ENCODE assay signal across 8 mouse cellular contexts in the genomic region with DNA sequence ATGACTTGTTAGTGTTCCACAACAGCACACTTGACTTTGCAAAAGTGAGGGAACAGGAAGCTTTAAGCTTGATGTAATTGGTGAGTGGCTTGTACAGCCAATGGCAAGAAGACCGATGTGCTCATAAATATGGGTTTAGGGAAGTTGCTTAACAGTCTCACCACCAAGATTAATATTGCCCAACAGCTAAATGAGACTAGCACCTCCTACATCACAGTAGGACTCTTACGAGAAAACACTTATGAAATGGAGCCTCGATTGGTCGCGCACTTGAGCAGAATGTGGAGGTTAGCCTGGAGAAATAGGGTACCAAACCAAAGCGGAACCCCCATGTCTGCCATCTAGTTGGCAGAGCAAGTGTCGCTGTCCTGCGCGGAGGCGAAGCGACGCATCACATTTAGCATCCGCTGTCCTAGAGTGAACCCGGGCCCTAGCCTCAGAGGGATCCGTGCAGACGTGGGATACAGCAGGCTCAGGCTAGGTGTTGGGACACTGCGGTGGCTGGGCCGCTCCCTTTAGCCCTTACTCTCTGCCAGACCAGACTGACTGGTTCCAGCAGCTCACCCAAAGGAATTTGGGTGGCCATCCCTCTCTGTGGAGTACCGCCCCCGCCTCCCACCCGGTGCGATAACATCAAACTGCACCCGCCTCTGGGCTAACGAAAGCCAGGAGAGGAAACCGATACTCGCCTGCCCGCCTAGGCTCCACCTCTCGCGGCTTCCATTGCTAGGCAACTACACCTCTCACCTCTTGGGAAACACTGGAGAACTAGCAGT. TPM values are rescaled to one million over a fixed set of nuclear protein-coding genes. Genes with fewer than 3 reads are reported as not detected.
A peak's percentile ranks its signal among the peaks of the same experiment; 100 is the strongest.
DNase-seq lines count a peak whose midpoint lies in the region; ATAC-seq and TF ChIP-seq lines count a peak whose summit lies in the region.

No protein-coding gene starts in this region.

- intact Hi-C loops in heart, postnatal 14 days (cut with DNase I) = no loop called here

- peak overlapping the region; percentile 60 for H3K4me2 ChIP-seq in heart, embryonic 11.5 days
- peak overlapping the region; percentile 54 for H3K4me2 ChIP-seq in embryonic facial prominence, embryonic 13.5 days
- H3K4me2 ChIP-seq in lung, embryonic 14.5 days = peak overlapping the region; percentile 47
- H3K4me2 ChIP-seq in neural tube, embryonic 14.5 days (ENCODE audit: low read depth, low read length) = peak overlapping the region; percentile 31

- no peaks in the 10 kb centered on the region for H3K4me1 ChIP-seq in heart, embryonic 11.5 days (ENCODE audit: control insufficient read depth, insufficient read depth, low read length)
- peaks cover 25% of the 10 kb centered on the region for H3K4me1 ChIP-seq in embryonic facial prominence, embryonic 13.5 days
- peaks cover 4% of the 10 kb centered on the region for H3K4me1 ChIP-seq in lung, embryonic 14.5 days (ENCODE audit: insufficient read depth)
- H3K4me1 ChIP-seq in neural tube, embryonic 14.5 days (ENCODE audit: control insufficient read depth, insufficient read depth, low read length) = 0 out of 2 replicates have a peak, but pooled peaks cover 3% of the 10 kb centered on the region

- WGBS in heart, embryonic 11.5 days (ENCODE audit: insufficient replicate concordance) = 8% methylated on average over 29 of the region's 29 CpGs
- WGBS in embryonic facial prominence, embryonic 13.5 days = 7% methylated on average over 29 of the region's 29 CpGs
- 6% methylated on average over 29 of the region's 29 CpGs for WGBS in lung, embryonic 14.5 days
- 10% methylated on average over 28 of the region's 29 CpGs for WGBS in neural tube, embryonic 14.5 days

- peak overlapping the region; percentile 28; the same call in 1 of the 2 replicates for H3K4me3 ChIP-seq in heart, embryonic 11.5 days (ENCODE audit: low read depth, low read length)
- H3K4me3 ChIP-seq in embryonic facial prominence, embryonic 13.5 days = peak overlapping the region; percentile 29
- peak overlapping the region; percentile 6; the same call in 1 of the 2 replicates for H3K4me3 ChIP-seq in lung, embryonic 14.5 days (ENCODE audit: low read depth, low read length)
- peak overlapping the region; percentile 15; the same call in 1 of the 2 replicates for H3K4me3 ChIP-seq in neural tube, embryonic 14.5 days (ENCODE audit: low read depth, low read length)

- no peak for DNase-seq in heart, postnatal 14 days
- DNase-seq in kidney, adult 11 months = peak; percentile 69
- DNase-seq in lung, embryonic 14.5 days = peak; percentile 63
- DNase-seq in urinary bladder, postnatal 36 days (ENCODE audit: low spot score in 2 of 2) = peak; percentile 79 to 83
- no peak for DNase-seq in adipocyte (ENCODE audit: low spot score)

- H3K27me3 ChIP-seq in heart, embryonic 11.5 days (ENCODE audit: control insufficient read depth, insufficient read depth, low read length) = peaks cover 56% of the 10 kb centered on the region
- H3K27me3 ChIP-seq in embryonic facial prominence, embryonic 13.5 days = peaks cover 69% of the 10 kb centered on the region
- H3K27me3 ChIP-seq in lung, embryonic 14.5 days (ENCODE audit: insufficient read depth, low read length) = peaks cover 49% of the 10 kb centered on the region
- H3K27me3 ChIP-seq in neural tube, embryonic 14.5 days (ENCODE audit: control insufficient read depth, insufficient read depth, low read length) = peaks cover 46% of the 10 kb centered on the region

- ATAC-seq in heart, embryonic 11.5 days (replicated peaks; ENCODE audit: insufficient number of reproducible peaks, low FRiP score, low TSS enrichment) = peak; percentile 44; the same call in 1 of the 2 replicates
- ATAC-seq in embryonic facial prominence, embryonic 13.5 days (ENCODE audit: insufficient number of reproducible peaks, insufficient read depth, low FRiP score, low TSS enrichment, low read depth) = peak; percentile 38; the same call in 1 of the 2 replicates
- ATAC-seq in lung, embryonic 14.5 days (ENCODE audit: insufficient read depth) = peak; percentile 86
- peak; percentile 53 for ATAC-seq in neural tube, embryonic 14.5 days (ENCODE audit: low read depth)

- H3K9me3 ChIP-seq in heart, embryonic 11.5 days (replicated peaks; ENCODE audit: control insufficient read depth, low read length) = no peaks in the 10 kb centered on the region
- H3K9me3 ChIP-seq in embryonic facial prominence, embryonic 13.5 days = no peaks in the 10 kb centered on the region
- H3K9me3 ChIP-seq in lung, embryonic 14.5 days (ENCODE audit: low read depth, low read length) = no peaks in the 10 kb centered on the region
- no peaks in the 10 kb centered on the region for H3K9me3 ChIP-seq in neural tube, embryonic 14.5 days (ENCODE audit: control insufficient read depth, low read length)

- no peaks in the 10 kb centered on the region for H3K36me3 ChIP-seq in heart, embryonic 11.5 days (ENCODE audit: control insufficient read depth, insufficient read depth, low read length)
- H3K36me3 ChIP-seq in embryonic facial prominence, embryonic 13.5 days = no peaks in the 10 kb centered on the region
- no peaks in the 10 kb centered on the region for H3K36me3 ChIP-seq in lung, embryonic 14.5 days (ENCODE audit: insufficient read depth)
- H3K36me3 ChIP-seq in neural tube, embryonic 14.5 days (ENCODE audit: control insufficient read depth, insufficient read depth, low read length) = no peaks in the 10 kb centered on the region

- no peak overlapping the region for H3K27ac ChIP-seq in heart, embryonic 11.5 days (ENCODE audit: low read depth, low read length)
- no peak overlapping the region for H3K27ac ChIP-seq in embryonic facial prominence, embryonic 13.5 days
- H3K27ac ChIP-seq in lung, embryonic 14.5 days (ENCODE audit: low read depth) = peak overlapping the region; percentile 30; the same call in 1 of the 2 replicates
- H3K27ac ChIP-seq in neural tube, embryonic 14.5 days (ENCODE audit: low read depth, low read length) = no peak overlapping the region

- no peak for TF ChIP-seq CTCF in lung, embryonic 14.5 days (IDR thresholded peaks at IDR 0.05; ENCODE audit: low read depth)

- no peak overlapping the region for H3K9ac ChIP-seq in heart, embryonic 11.5 days (ENCODE audit: low read depth, low read length)
- H3K9ac ChIP-seq in embryonic facial prominence, embryonic 13.5 days = no peak overlapping the region
- no peak overlapping the region for H3K9ac ChIP-seq in lung, embryonic 14.5 days
- H3K9ac ChIP-seq in neural tube, embryonic 14.5 days (replicated peaks; ENCODE audit: low read depth, low read length) = no peak overlapping the region

RNA-seq across cellular contexts. Expression of gene Tacstd2, which starts 2.7 kb away (rescaled TPM):
- 0.41 and 0.59 TPM in 2 replicates for polyA plus RNA-seq in heart, embryonic 11.5 days (2014; fragmentation: Nextera tagmentation; extraction: Ambion mirVana)
- total RNA-seq in heart, postnatal 14 days (2021) = under 1 TPM; 0.12 to 0.17 TPM
- polyA plus RNA-seq in embryonic facial prominence, embryonic 13.5 days (2015; fragmentation: Nextera tagmentation; extraction: Ambion mirVana) = 54.0 and 61.6 TPM in 2 replicates
- polyA plus RNA-seq in lung, embryonic 14.5 days (2014; fragmentation: Nextera tagmentation; extraction: Ambion mirVana) = 7.1 and 7.9 TPM in 2 replicates
- 0.55 and 0.64 TPM in 2 replicates for polyA plus RNA-seq in neural tube, embryonic 14.5 days (2014; fragmentation: Nextera tagmentation; extraction: Ambion mirVana)

RNA-seq across cellular contexts. Expression of gene Il23r, which starts 41.2 kb away (rescaled TPM):
- not detected in 2 replicates for polyA plus RNA-seq in heart, embryonic 11.5 days (2014; fragmentation: Nextera tagmentation; extraction: Ambion mirVana)
- not detected for total RNA-seq in heart, postnatal 14 days (2021)
- not detected in 2 replicates for polyA plus RNA-seq in embryonic facial prominence, embryonic 13.5 days (2015; fragmentation: Nextera tagmentation; extraction: Ambion mirVana)
- not detected in 2 replicates for polyA plus RNA-seq in lung, embryonic 14.5 days (2014; fragmentation: Nextera tagmentation; extraction: Ambion mirVana)
- polyA plus RNA-seq in neural tube, embryonic 14.5 days (2014; fragmentation: Nextera tagmentation; extraction: Ambion mirVana) = not detected in 2 replicates

Comparison
In these comparisons a context has a peak if more than half of its experiments do, and no peak if none do; other contexts are left out.
1. DNase-seq: peak in kidney, adult 11 months (single experiment), lung, embryonic 14.5 days (single experiment) and urinary bladder, postnatal 36 days (2 of 2); none in heart, postnatal 14 days (0 of 2) and adipocyte (single experiment).
2. Peak in every context shown above with its lines, with median percentiles within 50 percentile points of each other: ATAC-seq, H3K4me2 ChIP-seq and H3K4me3 ChIP-seq.